Mouse (Mus musculus): Measurements from ENCODE around the gene Dner.

Gene Dner

GRCm38 (mm10) chr1:84628244-84628643 is 67.8 kb downstream of the Dner start:
- no peak for DNase-seq

DNA sequence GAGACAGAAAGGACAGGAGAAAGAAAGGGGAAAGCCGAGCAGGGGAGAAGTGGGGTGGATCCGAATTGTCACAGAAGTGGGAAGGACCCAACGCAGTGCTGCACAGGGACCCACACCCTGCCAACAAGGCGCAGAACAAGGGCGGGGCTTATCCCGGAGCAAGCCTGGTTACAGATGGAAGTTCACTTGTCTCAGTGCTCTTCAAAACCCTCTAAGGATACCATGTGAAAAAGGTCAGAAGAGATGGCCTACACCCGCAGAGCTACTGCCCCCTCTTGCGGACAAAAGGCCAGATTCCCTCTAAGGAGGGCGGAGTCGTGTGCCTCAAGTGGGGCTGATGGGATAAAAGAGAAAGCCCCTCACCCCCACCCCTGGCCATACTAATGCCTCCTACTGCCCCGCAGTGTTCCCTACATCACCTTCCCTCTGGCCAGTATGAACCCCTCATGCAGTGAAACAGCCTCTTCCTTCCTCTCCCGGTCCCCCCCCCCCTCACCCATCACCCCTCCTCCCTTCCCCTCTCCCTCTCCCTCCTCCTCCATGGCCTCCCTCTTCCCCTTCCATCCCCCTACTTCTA is 73.0 kb downstream of the Dner start:
- no peak for DNase-seq

GRCm38 (mm10) chr1:84621308-84621707 is 74.7 kb downstream of the Dner start:
- peak; percentile 81 for DNase-seq

- DNase-seq: peak; percentile 51
These were observed 76.8 kb downstream of the Dner start for GRCm38 (mm10) chr1:84619131-84619760.

DNA sequence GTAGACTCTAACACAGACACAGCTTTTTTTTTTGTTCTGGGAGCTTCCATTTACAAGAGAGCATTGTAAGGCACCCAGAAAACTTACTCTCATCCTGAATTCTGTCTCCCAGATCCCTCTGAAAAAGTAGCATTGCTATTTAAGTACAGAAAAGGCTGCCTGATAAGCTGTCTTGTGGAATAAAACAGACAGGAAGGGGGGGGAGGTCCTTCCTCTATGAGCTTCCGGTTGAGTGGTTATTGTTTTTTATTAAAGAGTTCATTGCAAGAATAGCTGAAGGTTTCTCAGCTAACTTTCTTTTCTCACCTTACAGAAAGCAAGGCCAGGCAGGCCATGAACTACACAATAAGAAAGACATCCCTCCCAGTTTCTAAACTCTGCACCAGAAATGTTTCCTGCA is 77.9 kb downstream of the Dner start:
- no peak for DNase-seq

DNA sequence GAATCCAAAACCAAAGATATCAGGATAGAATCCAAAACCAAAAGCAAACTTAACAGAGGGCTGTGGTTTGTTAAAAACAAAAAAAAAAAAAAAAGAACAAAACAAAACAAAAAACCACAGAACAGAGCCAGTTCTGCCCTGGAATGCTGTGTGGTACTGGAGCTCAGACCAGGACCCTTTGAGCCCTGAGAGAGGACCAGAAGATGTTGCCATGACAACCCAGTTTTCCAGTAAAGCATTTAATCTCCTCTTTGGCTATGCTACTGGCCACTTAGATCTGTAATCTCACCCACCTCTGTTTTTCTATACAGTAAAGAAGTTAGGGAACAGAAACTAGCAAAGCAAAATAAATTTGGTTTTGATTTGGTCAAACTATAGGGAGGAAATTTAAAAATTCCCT is 79.9 kb downstream of the Dner start:
- DNase-seq: no peak

DNA sequence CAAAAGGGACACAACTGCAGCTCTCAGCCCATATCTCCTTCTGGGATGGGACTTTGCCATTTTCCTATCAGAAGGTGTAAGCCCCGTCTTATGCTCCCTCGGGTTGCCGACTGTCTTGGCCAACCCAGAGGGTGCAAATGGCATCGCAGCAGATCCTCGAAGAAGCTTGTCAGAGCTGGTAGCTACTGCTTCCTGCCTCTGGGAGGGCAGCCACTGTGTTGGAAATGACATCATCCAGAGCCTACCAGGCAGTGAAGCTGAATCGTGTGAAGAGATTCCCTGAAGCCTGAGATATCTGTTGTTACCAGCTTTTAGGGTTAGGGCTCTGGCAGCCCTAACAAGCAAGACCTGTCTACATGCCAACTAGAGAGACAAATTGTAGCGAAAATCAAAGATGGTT is 81.4 kb downstream of the Dner start:
- no peak for DNase-seq

- DNase-seq: no peak
These were observed 82.9 kb downstream of the Dner start for GRCm38 (mm10) chr1:84613119-84613518.

- DNase-seq: no peak
These were observed 84.7 kb downstream of the Dner start for GRCm38 (mm10) chr1:84611331-84611730.

DNA sequence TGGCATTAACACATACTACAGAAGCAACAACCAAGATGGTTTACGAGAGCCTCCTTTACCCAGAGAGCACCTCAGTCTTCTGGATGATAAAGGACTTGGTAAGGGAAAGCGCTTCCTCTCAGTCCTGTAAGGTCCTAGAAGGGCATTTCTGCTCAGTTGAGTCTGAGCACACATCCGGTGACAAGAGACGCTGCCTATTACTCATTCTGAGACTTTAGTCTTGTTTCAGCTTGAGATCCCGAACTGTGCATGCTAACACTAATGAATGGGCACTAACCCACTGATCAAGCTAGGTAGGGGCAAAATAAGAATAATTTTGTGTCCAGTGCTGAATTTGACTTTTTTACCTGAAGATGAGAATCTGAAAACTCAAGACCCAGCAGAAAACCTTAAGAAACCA is 97.0 kb downstream of the Dner start:
- DNase-seq: no peak

DNA sequence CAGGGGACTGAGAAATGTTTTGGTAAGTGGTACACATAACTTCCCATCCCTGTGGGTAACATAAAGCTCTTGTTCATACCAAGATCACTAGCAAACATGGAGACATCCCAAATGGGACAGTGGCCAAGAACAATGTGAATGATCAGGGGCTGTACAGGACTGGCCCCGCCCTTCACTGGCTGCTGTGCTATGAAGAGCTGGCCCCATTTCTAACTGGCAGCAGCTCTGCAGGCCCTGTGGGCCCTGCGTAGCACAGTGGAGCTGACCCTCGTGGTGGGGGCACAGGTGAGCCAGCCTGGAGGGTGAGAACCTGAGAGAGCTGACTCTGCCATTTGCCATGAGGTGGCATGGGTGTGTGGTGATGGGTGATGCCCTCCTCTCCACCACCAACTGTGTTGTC is 100.0 kb downstream of the Dner start:
- no peak for DNase-seq

DNA sequence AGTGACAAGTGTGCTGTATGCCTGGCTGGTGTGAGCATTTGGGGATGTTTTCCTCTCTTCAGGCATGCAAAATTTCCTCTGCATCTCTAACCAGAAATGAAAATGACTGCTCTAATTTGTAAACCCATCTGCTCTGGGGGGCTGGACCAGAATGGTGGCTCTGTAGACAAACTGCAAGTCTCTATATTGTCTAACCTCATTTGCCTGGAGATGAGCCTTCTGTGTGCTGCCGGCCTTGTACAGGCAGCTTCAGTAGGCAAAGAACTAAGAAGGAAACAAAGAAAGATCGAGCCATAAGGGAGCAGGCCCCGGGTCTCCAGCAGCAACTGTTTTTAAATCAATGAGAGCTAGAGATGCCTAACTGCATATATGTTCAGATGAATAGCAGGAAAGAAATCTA is 103.6 kb downstream of the Dner start:
- peak; percentile 28 for DNase-seq

- DNase-seq: no peak
These were observed 105.5 kb downstream of the Dner start for GRCm38 (mm10) chr1:84590534-84590933.

GRCm38 (mm10) chr1:84585434-84585833 is 110.6 kb downstream of the Dner start:
- peak; percentile 18 for DNase-seq

- peak; percentile 44 for DNase-seq
These were observed 114.2 kb downstream of the Dner start for GRCm38 (mm10) chr1:84581812-84582211.

DNA sequence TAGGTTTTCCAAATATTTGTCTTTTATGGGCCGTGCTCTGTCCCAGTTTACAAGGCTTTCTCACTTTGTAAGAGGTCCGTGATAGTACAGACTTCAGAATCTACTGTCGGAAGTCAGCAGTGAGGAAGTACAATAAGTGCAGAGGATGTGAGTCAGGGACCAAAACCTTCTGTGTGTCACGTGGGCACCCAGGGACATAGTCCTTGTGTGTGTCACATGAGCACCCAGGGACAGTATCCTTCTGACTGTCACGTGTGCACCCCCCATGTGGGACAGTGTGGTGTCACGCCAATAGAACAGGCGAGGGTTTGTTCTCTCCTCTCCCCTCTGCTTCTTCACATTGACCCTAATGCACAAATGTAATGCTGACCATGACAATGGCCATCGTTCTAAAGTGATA is 134.2 kb downstream of the Dner start:
- peak; percentile 52 for DNase-seq

GRCm38 (mm10) chr1:84561387-84561786 is 134.6 kb downstream of the Dner start:
- DNase-seq: no peak

DNA sequence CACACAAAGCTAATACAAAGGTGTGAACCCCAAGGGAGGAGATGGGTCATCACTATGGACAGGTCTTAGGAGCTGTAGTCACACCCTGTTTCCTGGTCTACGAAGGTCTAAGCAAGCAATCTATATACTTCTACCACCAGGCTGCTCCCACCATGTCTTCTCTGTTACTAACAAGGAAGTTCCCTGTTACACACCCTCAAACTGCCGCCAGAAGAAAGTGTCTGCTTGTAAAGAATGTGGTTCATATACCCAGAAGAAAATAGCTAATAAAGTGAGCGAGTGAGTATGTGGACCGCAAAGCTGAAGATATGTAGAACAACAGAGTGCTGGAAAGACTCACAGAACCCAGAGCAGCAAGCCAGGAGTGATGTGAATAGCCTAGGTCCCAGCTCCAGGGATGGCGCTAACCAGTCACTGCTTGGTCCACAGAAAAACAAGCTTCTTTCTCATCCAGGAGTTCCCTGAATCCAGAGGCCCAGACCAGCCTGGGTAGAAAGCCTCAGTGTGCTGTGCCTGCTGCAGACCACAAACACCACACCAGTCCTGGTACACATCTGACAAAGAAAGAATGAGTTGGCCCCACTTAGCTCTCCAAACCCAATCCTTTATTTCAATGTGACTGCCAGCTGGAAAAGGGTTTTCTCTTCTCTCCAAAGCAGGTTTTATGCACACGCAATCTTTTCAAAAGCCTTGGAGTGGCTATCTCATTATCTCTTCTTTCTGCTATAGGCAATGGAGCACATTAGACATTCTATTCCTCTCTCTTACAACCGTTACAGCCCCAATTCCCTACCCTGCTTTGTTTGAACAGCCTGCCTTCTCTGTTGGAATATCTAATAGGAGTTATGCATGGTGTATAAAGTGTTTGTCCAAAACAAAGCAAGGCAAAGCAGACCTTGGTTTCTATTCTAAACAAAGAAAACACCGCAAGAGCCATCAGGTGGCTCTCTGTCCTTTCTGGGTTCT is 139.2 kb downstream of the Dner start:
- no peak for DNase-seq

DNA sequence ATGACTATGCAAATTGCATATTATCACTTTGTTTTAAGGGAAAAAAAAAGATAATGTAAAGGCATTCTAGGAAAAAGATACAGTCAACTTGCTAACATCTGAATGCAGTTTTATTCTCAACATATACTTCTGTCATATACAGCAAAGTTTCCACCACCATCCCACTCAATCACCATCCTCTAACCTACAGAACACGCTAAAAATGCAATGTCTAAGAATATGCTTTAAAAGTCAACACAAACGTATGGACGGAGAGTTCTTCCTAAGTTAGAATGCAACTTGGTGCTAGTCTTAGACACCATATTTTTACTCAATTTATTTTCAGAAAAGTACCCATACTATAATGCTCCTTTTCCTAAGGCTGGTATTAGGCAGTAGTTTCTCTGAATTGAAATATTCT is 144.0 kb downstream of the Dner start:
- DNase-seq: no peak

DNA sequence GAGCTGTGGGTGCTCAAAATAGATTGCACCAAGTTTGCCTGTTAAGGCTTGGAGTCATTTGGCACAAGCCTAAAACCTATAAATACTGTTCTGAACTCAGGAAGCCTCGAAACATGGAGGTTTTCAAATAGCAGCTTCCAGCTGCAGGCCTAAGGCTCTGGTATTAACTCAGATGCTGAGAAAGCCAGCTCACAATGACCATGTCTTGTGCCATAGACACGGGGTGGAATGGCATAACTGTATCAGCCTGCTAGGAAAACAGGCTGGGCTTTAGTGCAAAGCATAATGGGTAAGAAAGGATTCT is 146.0 kb downstream of the Dner start:
- no peak for DNase-seq

DNA sequence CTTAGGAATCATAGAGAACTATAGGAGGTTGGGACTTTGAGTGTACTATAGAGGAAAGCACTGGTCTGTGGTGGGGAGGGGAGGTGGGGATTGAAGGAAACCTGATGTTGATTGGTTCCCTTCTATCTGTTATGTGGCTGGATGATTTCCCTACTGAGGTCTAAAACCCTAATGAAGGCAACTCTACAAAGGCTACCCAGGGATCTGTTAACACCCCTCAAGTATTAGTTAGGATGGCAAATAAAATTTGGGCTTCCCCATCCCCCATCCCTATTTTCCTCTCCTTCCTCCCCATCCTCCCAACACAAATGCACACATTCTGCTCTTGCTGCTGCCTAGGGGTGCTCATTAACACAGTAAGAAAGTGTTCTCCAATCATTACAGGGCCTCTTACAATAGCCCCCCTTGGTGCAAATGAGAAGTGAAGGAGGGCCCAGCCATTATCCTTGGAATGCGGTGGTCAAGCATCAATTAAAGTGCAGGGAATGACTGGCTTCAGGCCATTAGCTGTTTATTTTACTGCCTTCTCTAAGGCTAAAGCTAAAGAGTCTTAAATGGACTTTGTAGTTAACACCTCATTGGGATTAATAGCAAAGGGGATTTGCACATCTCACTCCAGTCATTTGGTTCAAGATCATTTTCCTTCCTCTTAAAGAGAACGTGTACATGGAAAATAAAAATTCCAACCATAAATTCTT is 146.5 kb downstream of the Dner start:
- DNase-seq: no peak

- DNase-seq: peak; percentile 11
These were observed 160.0 kb downstream of the Dner start for GRCm38 (mm10) chr1:84536069-84536468.

DNA sequence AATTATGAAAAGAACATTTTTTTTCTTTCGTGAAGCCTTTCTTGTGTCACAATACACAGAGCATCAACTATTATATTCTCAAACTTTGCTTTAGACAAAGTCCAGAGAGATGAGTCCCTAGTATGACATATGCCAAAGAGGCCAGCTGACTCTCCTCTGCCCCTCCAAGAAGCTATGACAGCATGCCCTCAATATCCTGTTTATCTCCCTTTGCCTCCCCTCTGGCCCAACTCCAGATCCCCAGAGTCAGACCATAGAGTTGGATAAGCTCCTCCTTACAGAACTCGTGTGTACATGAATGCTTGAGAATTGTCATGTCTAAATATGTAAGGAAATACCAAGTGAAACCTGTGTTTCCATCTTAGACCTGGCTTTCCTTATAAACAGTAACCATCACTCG is 170.5 kb downstream of the Dner start:
- DNase-seq: no peak

GRCm38 (mm10) chr1:84524413-84524812 is 171.6 kb downstream of the Dner start:
- DNase-seq: no peak

All from layer of hippocampus, adult 9-11 months (tissue).